Mouse (Mus musculus) intestine, embryonic 16.5 days (tissue): ENCODE results near the gene Pibf1. TPM values are rescaled to one million over a fixed set of nuclear protein-coding genes. Genes with fewer than 3 reads are reported as not detected.

Experiments
- ATAC-seq: fragments of 200-750 bp; cut with Nextera tagmentation; 2 replicates; pipeline ENCODE4 v1.8.0; 2017; ENCODE audit warnings: moderate TSS enrichment, moderate library complexity
- H3K27ac ChIP-seq: fragments of 300-500 bp; sonication (generic); 2 replicates; pipeline ENCODE4 v1.5.1; 2014; ENCODE audit warnings: mild to moderate bottlenecking, low read length
- H3K27me3 ChIP-seq: fragments of 300-500 bp; sonication (generic); replicated peaks from 2 replicates; pipeline ENCODE4 v1.6.1; 2014; ENCODE audit warnings: low read length, control low read depth, mixed read lengths; ENCODE audit not compliant: control insufficient read depth, insufficient read depth
- H3K36me3 ChIP-seq: fragments of 300-500 bp; sonication (generic); 2 replicates; pipeline ENCODE4 v1.6.1; 2014; ENCODE audit warnings: low read length, control low read depth; ENCODE audit not compliant: control insufficient read depth, insufficient read depth
- H3K4me1 ChIP-seq: fragments of 300-500 bp; sonication (generic); 2 replicates; pipeline ENCODE4 v1.6.1; 2014; ENCODE audit warnings: low read length, control low read depth, mixed read lengths; ENCODE audit not compliant: control insufficient read depth, insufficient read depth
- H3K4me2 ChIP-seq: fragments of 300-500 bp; sonication (generic); 2 replicates; pipeline ENCODE4 v1.6.1; 2014; ENCODE audit warnings: low read depth, low read length, control low read depth
- H3K4me3 ChIP-seq: fragments of 300-500 bp; sonication (generic); 2 replicates; pipeline ENCODE4 v1.5.1; 2014; ENCODE audit warnings: mild to moderate bottlenecking, low read length
- H3K9ac ChIP-seq: fragments of 300-500 bp; sonication (generic); 2 replicates; pipeline ENCODE4 v1.6.1; 2014; ENCODE audit warnings: low read depth, low read length
- H3K9me3 ChIP-seq: fragments of 300-500 bp; sonication (generic); 2 replicates; pipeline ENCODE4 v1.6.1; 2016; ENCODE audit warnings: low read length, control low read depth; ENCODE audit not compliant: control insufficient read depth
- WGBS: fragments of 180-500 bp; shearing (Covaris S2); extraction: QIAGEN DNeasy Blood & Tissue Kit; methylation state at CpG from one replicate; pipeline ENCODE4 v1.1.7; 2014; 5-methylcytosine and 5-hydroxymethylcytosine counted together
- polyA plus RNA-seq: library from polyadenylated mRNA; unstranded; fragments of >200 nt; fragmentation: Nextera tagmentation; extraction: Ambion mirVana; gene quantifications from 2 replicates; pipeline ENCODE4 v1.2.1, GENCODE M21; 2015

Gene Pibf1
- polyA plus RNA-seq = 12.5 and 13.3 TPM in 2 replicates

- Histone ChIP-seq H3K4me2 (peak within 1 kb of the TSS; percentile 64), H3K27me3 (no peaks in the 10 kb centered on the region), H3K4me1 (peaks cover 7% of the 10 kb centered on the region), H3K27ac (peak within 1 kb of the TSS; percentile 54; the same call in 1 of the 2 replicates), H3K9me3 (no peaks in the 10 kb centered on the region), H3K36me3 (peaks cover 12% of the 10 kb centered on the region; the same call in 1 of the 2 replicates), H3K4me3 (peak within 1 kb of the TSS; percentile 99), H3K9ac (peak within 1 kb of the TSS; percentile 94)
- under 1% methylated on average over 73 of the region's 73 CpGs for WGBS
- ATAC-seq = peak; percentile 100
These were observed at the start of gene Pibf1, which contains the start of gene Dis3 for GRCm38 (mm10) chr14:99099267-99099966. Gene Pibf1, plus strand, starts transcription at chr14:99099424. Gene Dis3, minus strand, starts transcription at chr14:99099770.

DNA sequence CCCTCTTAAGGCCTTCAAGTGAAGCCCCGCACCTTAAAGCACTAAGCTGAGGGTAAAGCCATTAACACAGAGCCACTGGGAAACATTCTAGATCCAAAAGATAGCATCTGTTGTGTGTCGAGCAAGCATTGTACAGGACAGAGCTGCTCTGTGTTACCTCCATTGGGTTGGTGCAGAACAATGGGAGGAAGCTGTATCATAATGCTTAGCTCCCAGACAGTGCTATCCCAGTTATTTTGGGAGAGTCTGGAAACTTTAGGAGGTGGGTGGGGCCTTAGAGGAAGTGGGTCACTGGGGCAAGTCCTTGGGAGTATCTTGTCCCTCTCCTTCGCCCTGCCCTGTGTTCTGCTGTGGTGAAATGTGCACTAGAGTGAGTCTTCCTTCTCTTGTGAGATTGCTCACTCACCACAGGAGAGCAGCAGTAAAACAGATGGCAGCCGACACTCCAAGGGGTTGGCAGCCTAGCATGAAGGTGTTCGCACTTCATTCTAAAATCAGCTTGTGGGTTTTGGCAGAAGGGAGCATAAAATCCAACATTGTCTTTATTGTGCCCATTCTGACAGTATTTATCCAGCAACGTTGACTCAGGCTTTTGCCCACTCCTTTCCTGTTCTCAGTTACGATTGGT, 40.2 kb upstream of the Pibf1 start:
- ATAC-seq = peak; percentile 58; the same call in 1 of the 2 replicates
- 84% methylated on average over 7 of the region's 7 CpGs for WGBS
- H3K4me1 ChIP-seq = no peaks in the 10 kb centered on the region

GRCm38 (mm10) chr14:99060616-99061015, 38.6 kb upstream of the Pibf1 start:
- Histone ChIP-seq H3K4me1 (no peaks in the 10 kb centered on the region), H3K27me3 (no peaks in the 10 kb centered on the region), H3K27ac (no peak overlapping the region), H3K9me3 (no peaks in the 10 kb centered on the region), H3K36me3 (peaks cover 5% of the 10 kb centered on the region; the same call in 1 of the 2 replicates), H3K9ac (no peak overlapping the region), H3K4me3 (no peak overlapping the region), H3K4me2 (no peak overlapping the region)
- no peak for ATAC-seq
- 80% methylated on average over 12 of the region's 12 CpGs for WGBS

More for the DNA sequence above, 40.2 kb upstream of the Pibf1 start:
- H3K9me3 ChIP-seq = no peaks in the 10 kb centered on the region
- no peak overlapping the region for H3K9ac ChIP-seq
- H3K36me3 ChIP-seq = peaks cover 5% of the 10 kb centered on the region; the same call in 1 of the 2 replicates
- H3K27me3 ChIP-seq = no peaks in the 10 kb centered on the region
- H3K27ac ChIP-seq = no peak overlapping the region
- H3K4me3 ChIP-seq = no peak overlapping the region
- H3K4me2 ChIP-seq = no peak overlapping the region

DNA sequence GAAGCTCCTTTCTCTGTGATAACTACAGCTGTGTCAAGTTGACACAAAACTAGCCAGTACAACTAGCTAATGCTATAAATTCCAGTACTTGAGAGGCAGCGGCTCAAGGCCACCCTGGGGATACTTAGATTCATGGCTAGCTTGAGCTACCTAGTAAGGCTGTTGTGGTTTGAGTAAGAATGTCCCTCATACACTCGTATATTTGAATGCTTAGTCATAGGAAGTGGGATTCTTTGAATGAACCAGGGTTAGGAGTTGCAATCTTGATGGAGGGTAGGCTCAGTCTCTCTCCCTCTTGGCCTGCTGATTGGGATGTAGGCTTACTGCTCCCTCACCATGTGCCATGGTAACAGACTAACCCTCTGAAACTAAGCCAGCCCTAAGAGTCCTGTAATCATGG, 36.1 kb upstream of the Pibf1 start:
- no peak overlapping the region for H3K9ac ChIP-seq
- no peak for ATAC-seq
- H3K4me3 ChIP-seq = no peak overlapping the region
- H3K4me1 ChIP-seq = no peaks in the 10 kb centered on the region
- no peaks in the 10 kb centered on the region for H3K9me3 ChIP-seq
- H3K27ac ChIP-seq = no peak overlapping the region
- no peak overlapping the region for H3K4me2 ChIP-seq
- peaks cover 6% of the 10 kb centered on the region; the same call in 1 of the 2 replicates for H3K36me3 ChIP-seq
- WGBS = 92% methylated on average over 2 of the region's 2 CpGs
- H3K27me3 ChIP-seq = no peaks in the 10 kb centered on the region

DNA sequence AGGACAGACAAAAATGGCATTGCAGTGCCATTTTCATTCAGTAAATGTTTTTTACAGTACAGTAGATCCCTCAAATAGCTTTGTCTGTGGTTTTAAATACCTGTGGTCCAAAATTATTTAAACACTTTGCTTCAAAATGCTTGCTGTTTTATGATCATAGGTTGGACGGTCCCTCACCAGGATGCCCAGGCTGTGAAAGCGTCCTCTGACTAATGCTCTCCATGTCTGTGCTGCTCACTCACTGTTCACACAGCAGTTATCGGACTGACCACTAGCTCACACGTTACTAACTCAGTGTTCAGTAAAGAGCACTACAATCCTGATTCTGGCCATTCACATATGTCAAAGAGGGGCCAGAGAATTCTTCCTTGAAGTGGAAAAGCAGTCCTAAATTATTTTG, 28.1 kb upstream of the Pibf1 start:
- Histone ChIP-seq H3K36me3 (peaks cover 12% of the 10 kb centered on the region; the same call in 1 of the 2 replicates), H3K4me1 (no peaks in the 10 kb centered on the region), H3K27me3 (no peaks in the 10 kb centered on the region), H3K4me2 (no peak overlapping the region), H3K9ac (no peak overlapping the region), H3K9me3 (no peaks in the 10 kb centered on the region), H3K4me3 (no peak overlapping the region), H3K27ac (no peak overlapping the region)
- 90% methylated on average over 4 of the region's 4 CpGs for WGBS
- ATAC-seq = no peak

DNA sequence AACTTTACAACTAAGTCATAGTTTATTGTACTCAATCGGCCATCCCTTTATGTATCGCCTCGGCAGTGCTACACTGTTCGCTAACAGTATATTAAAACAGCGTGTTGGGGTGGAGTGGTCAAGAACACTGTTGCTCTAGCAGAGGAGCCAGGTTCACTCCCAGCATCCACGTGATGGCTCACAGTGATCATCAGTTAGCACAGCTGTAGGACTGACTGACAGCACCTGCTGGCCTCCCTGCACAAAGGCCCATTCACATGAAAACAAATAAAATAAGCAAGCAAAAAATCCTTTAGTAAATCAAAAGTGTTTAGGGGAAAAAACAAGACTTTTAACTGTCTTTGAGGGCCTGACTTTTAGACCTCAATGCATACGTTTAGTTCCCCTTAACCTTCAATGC, 10.3 kb upstream of the Pibf1 start:
- no peaks in the 10 kb centered on the region for H3K9me3 ChIP-seq
- H3K4me2 ChIP-seq = no peak overlapping the region
- no peak overlapping the region for H3K9ac ChIP-seq
- H3K27me3 ChIP-seq = no peaks in the 10 kb centered on the region
- H3K36me3 ChIP-seq = peaks cover 14% of the 10 kb centered on the region
- H3K4me3 ChIP-seq = no peak overlapping the region
- no peak overlapping the region for H3K27ac ChIP-seq
- WGBS = 94% methylated on average over 7 of the region's 7 CpGs
- H3K4me1 ChIP-seq = no peaks in the 10 kb centered on the region
- ATAC-seq = no peak

DNA sequence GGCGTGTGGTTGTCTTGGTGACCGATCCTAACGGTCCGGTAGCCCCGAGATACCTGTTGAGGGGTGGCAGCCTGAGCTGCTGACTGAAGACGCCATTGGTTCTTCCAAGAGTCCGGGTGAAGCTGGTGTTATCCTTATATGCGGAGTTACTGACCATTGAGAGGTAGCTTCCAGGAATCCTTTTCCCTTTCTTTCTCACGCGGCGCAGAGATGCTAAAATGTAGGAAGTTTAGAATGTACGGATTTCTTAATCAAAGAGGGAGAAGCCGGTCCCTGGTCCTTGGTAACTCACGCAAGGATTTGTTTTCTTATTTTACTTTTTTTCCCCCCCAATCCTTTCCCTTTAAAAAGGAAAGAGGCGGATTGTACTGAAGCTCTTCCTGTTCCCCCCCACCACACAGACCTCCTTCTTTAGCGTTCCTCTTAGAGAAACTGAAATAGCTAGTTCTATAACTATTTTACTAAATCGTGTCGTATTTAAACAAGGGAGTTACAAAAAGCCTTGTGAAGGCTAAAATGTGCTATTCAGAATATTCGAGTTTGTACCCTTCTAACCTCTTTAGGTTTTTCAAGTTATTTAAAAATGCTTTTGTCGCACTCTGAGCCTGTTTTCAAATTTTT, 853 bp downstream of the Pibf1 start:
- Histone ChIP-seq H3K27ac (no peak overlapping the region), H3K36me3 (peaks cover 12% of the 10 kb centered on the region; the same call in 1 of the 2 replicates), H3K4me2 (peak overlapping the region; percentile 60), H3K4me1 (peaks cover 7% of the 10 kb centered on the region), H3K4me3 (peak overlapping the region; percentile 99), H3K9ac (peak overlapping the region; percentile 71), H3K27me3 (no peaks in the 10 kb centered on the region), H3K9me3 (no peaks in the 10 kb centered on the region)
- peak; percentile 21; the same call in 1 of the 2 replicates for ATAC-seq
- WGBS = 6% methylated on average over 20 of the region's 20 CpGs

DNA sequence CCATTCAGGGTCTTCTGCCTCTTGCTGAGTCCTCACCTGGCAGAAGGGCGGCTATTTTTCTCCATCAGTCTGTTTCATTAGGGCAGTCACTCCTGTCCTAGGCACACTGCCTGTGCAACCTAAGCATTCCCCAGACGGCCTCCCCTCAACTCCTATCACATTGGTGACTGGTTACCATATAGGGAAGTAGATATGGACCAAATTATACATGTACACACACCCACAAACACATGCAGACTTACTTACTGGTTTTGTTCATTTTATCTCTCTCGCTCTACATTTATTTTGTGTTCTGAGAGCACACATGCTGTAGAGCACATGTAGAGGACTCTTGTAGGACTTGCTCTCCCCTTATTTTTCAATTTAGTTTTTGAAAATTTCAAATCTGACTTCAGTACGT, 3.8 kb downstream of the Pibf1 start:
- ATAC-seq = no peak

DNA sequence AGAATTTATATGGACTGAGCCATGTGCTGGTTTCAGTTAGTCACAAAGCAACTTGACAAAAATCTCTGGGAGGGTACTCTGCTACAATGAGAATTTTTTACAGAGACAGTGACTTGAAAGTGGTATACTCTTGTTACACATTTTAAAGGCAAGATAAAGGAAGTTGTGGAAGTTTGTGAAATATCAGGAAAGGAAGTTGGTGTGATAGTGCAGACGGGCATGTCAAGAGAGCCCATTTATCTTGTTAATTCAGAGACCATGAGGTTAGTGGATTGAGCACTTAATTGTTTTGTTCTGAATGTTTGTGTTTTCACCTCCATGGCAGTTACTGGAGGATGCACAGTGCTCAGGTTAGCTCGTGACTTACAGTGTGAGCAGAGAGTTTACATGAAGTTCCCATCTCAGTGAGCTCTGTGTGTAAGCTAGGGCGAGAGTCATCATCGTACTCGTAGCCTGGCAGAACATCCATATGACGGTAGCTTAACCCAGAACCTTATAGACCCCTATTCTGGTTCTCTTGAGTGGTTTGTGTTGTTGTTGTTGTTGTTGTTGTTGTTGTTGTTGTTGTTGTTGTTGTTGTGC, 5.4 kb downstream of the Pibf1 start:
- no peak overlapping the region for H3K4me2 ChIP-seq
- no peak for ATAC-seq
- no peaks in the 10 kb centered on the region for H3K4me1 ChIP-seq
- WGBS = 93% methylated on average over 6 of the region's 6 CpGs
- H3K27me3 ChIP-seq = no peaks in the 10 kb centered on the region
- no peaks in the 10 kb centered on the region for H3K36me3 ChIP-seq
- no peak overlapping the region for H3K27ac ChIP-seq
- no peak overlapping the region for H3K4me3 ChIP-seq
- no peaks in the 10 kb centered on the region for H3K9me3 ChIP-seq
- H3K9ac ChIP-seq = no peak overlapping the region

More for the DNA sequence above, 3.8 kb downstream of the Pibf1 start:
- H3K36me3 ChIP-seq = no peaks in the 10 kb centered on the region
- no peak overlapping the region for H3K4me3 ChIP-seq
- H3K27me3 ChIP-seq = no peaks in the 10 kb centered on the region
- H3K4me1 ChIP-seq = peaks cover 7% of the 10 kb centered on the region
- H3K9ac ChIP-seq = no peak overlapping the region
- H3K4me2 ChIP-seq = no peak overlapping the region
- 88% methylated on average over 4 of the region's 4 CpGs for WGBS
- no peaks in the 10 kb centered on the region for H3K9me3 ChIP-seq
- H3K27ac ChIP-seq = no peak overlapping the region
